Mouse (Mus musculus): Measurements from ENCODE around the gene B3gnt8. TPM values are rescaled to one million over a fixed set of nuclear protein-coding genes. Genes with fewer than 3 reads are reported as not detected.

B3gnt8 gene
- polyA plus RNA-seq, 1 experiment from 2014 or later, result 13.5 TPM

DNA sequence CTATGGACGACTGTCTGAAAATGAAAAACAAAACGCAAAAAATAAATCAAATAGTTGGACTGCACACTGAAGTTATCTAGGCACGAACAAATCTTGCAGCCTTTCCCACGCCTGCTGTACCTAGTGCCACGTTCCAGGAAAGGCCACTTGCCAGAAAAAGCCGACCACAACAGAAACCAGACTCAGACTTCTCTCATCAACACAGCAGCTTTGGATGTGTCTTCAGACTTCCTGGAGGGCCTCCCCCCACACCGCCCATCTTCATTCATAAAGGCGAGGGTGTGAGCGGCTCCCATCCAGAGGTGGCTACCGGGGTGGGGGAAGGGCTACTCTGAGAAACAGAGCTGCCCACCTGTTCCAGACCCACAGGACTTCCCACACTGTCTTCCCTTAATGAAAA, 17.7 kb downstream of the B3gnt8 start:
- Histone ChIP-seq H3K4me3 (replicated peaks) (no peak overlapping the region), H3K27ac (replicated peaks) (no peak overlapping the region), H3K4me1 (0 out of 2 replicates have a peak, but pooled peaks cover under 1% of the 10 kb centered on the region), H3K4me2 (replicated peaks) (no peak overlapping the region), H3K9me3 (replicated peaks) (no peaks in the 10 kb centered on the region), H3K36me3 (peaks cover 9% of the 10 kb centered on the region; the same call in 1 of the 2 replicates), H3K9ac (no peak overlapping the region), H3K27me3 (no peaks in the 10 kb centered on the region)
- no peak for ATAC-seq (ENCODE audit: insufficient number of reproducible peaks, low FRiP score, low TSS enrichment, low read depth)
- 72% methylated on average over 10 of the region's 10 CpGs for WGBS

DNA sequence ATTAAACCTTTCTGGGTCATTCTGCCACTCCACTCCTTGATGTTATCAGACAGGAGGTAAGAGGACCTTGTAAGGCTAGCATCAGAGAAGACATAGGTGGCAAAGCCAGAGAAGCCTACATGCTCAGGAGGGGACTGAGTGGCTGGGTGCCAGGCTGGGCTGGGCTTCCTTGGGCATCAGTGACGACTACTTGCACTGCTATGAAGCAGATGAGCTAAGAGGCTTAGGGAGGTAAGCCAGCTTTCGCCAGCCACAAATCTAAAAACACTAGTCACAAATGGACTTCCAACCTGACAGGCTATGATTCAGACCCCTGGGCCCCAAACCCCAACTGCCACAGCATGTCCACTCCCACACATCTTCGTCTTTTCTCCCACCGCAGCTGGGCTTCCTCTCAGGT, 18.2 kb downstream of the B3gnt8 start:
- no peak for ATAC-seq (ENCODE audit: insufficient number of reproducible peaks, low FRiP score, low TSS enrichment, low read depth)
- Histone ChIP-seq H3K4me2 (replicated peaks) (no peak overlapping the region), H3K36me3 (0 out of 2 replicates have a peak, but pooled peaks cover 5% of the 10 kb centered on the region), H3K27ac (replicated peaks) (no peak overlapping the region), H3K9me3 (replicated peaks) (no peaks in the 10 kb centered on the region), H3K4me3 (replicated peaks) (no peak overlapping the region), H3K9ac (no peak overlapping the region), H3K4me1 (0 out of 2 replicates have a peak, but pooled peaks cover 6% of the 10 kb centered on the region), H3K27me3 (no peaks in the 10 kb centered on the region)
- 70% methylated on average over 4 of the region's 4 CpGs for WGBS

DNA sequence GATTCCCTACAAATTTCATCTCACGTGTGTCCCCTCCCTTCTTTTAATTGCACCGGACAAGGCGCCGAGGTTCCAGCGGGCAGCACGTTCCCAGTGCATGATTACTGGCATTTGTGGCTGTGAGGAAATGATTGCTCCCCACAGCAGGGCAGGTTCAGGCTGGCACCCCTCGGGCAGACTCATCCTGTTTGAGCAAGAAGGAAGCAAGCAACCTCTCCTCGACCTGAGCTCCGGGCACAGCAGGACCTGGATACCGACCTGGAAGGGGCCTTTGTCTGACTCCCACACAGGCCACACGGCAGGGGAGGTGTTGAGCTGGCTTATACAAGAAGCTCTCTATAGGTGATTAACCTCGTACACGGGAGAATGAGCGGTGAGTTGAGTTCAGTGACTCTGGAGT, 18.6 kb downstream of the B3gnt8 start:
- Histone ChIP-seq H3K27ac (replicated peaks) (no peak overlapping the region), H3K9me3 (replicated peaks) (no peaks in the 10 kb centered on the region), H3K4me1 (0 out of 2 replicates have a peak, but pooled peaks cover 6% of the 10 kb centered on the region), H3K4me2 (replicated peaks) (no peak overlapping the region), H3K4me3 (replicated peaks) (no peak overlapping the region), H3K9ac (no peak overlapping the region), H3K27me3 (no peaks in the 10 kb centered on the region), H3K36me3 (0 out of 2 replicates have a peak, but pooled peaks cover 6% of the 10 kb centered on the region)
- 46% methylated on average over 14 of the region's 14 CpGs for WGBS
- no peak for ATAC-seq (ENCODE audit: insufficient number of reproducible peaks, low FRiP score, low TSS enrichment, low read depth)

DNA sequence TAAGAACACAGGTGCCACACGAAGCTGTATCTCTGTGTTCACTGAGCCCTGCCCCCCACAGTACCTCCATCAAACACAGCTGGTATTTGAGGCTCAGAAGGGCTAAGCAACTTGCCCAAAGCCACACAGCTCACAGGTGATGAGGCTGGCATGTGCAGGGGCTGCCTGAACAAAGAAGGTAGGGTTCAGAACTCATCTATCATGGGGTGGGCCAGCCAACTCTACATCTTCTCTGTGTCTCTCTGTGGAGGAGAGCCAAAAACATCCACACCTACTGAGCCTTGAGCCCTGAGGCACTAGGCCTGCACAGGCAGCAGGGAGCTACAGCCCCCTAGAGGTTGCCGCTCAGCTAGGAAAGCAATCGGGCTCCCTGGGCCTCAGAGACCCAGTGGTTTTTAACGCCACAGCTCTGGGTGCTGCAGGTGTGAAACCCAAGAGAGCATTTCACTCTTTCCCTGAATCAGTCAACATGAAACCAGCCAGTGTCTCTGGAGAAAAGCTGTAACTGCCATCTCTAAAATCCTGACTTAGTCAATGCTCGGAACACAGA, 21.2 kb downstream of the B3gnt8 start:
- H3K4me3 ChIP-seq (replicated peaks), result no peak overlapping the region
- H3K4me1 ChIP-seq, result 0 out of 2 replicates have a peak, but pooled peaks cover 6% of the 10 kb centered on the region
- no peak overlapping the region for H3K4me2 ChIP-seq (replicated peaks)
- no peaks in the 10 kb centered on the region for H3K27me3 ChIP-seq
- H3K27ac ChIP-seq (replicated peaks), result no peak overlapping the region
- no peaks in the 10 kb centered on the region for H3K9me3 ChIP-seq (replicated peaks)
- WGBS, result 41% methylated on average over 5 of the region's 5 CpGs
- H3K36me3 ChIP-seq, result 0 out of 2 replicates have a peak, but pooled peaks cover 2% of the 10 kb centered on the region
- ATAC-seq (ENCODE audit: insufficient number of reproducible peaks, low FRiP score, low TSS enrichment, low read depth), result no peak
- H3K9ac ChIP-seq, result no peak overlapping the region

DNA sequence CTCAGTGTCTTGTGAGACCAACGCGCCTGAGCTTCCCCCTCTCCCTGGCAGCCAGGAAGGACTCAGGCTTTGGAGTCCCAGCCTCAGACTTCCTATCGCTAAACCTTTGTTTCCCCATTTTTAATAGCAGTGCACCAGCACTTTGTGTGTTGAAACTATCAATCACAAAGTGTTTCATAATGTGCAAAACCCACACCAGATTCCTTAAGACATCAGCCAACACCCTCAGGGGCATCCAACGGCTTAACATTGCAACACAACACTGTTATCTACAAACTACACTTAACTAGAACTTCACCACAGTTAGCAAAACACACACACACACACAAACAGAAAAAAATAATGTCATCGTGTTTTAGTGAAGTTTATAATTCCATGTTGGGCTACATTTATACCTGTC, 23.4 kb downstream of the B3gnt8 start:
- no peak overlapping the region for H3K4me2 ChIP-seq (replicated peaks)
- no peak for ATAC-seq (ENCODE audit: insufficient number of reproducible peaks, low FRiP score, low TSS enrichment, low read depth)
- no peaks in the 10 kb centered on the region for H3K9me3 ChIP-seq (replicated peaks)
- no peak overlapping the region for H3K9ac ChIP-seq
- no peak overlapping the region for H3K4me3 ChIP-seq (replicated peaks)
- 0 out of 2 replicates have a peak, but pooled peaks cover 2% of the 10 kb centered on the region for H3K36me3 ChIP-seq
- H3K4me1 ChIP-seq, result 0 out of 2 replicates have a peak, but pooled peaks cover 6% of the 10 kb centered on the region
- H3K27me3 ChIP-seq, result no peaks in the 10 kb centered on the region
- WGBS, result 53% methylated on average over 5 of the region's 5 CpGs
- no peak overlapping the region for H3K27ac ChIP-seq (replicated peaks)

DNA sequence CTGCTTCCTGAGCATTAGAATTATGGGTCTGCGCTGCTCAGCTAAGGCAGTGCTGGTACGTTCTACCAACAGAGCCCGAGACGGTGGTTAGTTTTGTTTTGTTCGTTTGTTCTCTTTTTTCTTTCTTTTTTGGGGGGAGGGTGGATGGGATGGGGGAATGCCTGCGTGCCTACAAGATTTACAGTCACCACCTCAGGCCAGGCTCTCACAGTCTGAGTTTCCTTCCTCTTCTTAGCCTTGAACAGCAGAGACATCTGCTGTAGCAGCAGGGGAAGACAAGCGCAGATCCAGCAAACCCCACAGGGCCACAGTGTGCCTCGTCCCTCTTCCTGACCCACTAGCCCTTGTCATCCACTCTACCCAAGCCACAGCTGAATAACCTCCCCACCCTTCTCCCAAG, 24.8 kb downstream of the B3gnt8 start:
- Histone ChIP-seq H3K4me1 (0 out of 2 replicates have a peak, but pooled peaks cover 6% of the 10 kb centered on the region), H3K4me3 (replicated peaks) (no peak overlapping the region), H3K27ac (replicated peaks) (no peak overlapping the region), H3K36me3 (0 out of 2 replicates have a peak, but pooled peaks cover 2% of the 10 kb centered on the region), H3K4me2 (replicated peaks) (no peak overlapping the region), H3K9ac (no peak overlapping the region), H3K27me3 (no peaks in the 10 kb centered on the region), H3K9me3 (replicated peaks) (no peaks in the 10 kb centered on the region)
- 84% methylated on average over 8 of the region's 8 CpGs for WGBS
- no peak for ATAC-seq (ENCODE audit: insufficient number of reproducible peaks, low FRiP score, low TSS enrichment, low read depth)

DNA sequence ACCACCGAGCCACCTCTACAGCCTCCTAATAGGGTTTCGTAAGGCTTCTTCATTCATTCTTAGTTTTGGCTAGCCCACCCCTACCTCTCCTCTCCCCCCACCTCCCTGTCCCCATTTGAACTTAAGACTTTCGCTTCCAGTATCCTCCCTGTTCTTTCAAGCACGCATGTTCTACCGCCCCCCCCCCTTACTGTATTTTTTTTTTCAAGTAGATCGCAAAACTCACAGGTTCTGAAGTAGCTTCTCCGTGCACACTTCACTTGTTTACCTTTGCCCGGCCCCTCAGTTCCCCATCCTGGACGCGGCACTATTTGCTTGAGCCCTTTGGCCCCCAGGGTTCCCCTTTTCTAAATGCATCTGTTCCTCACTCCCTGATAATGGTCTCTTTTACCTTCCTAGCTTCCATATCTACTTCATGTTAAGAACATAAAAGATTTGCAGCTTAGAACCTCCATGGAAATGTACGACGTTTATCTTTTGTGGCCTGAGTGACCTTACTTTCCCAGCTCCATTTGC, 25.8 kb downstream of the B3gnt8 start:
- no peak for ATAC-seq (ENCODE audit: insufficient number of reproducible peaks, low FRiP score, low TSS enrichment, low read depth)
- H3K36me3 ChIP-seq, result 0 out of 2 replicates have a peak, but pooled peaks cover 2% of the 10 kb centered on the region
- no peaks in the 10 kb centered on the region for H3K27me3 ChIP-seq
- WGBS, result 87% methylated on average over 12 of the region's 12 CpGs
- peaks cover 15% of the 10 kb centered on the region; the same call in 1 of the 2 replicates for H3K4me1 ChIP-seq
- no peak overlapping the region for H3K27ac ChIP-seq (replicated peaks)
- no peaks in the 10 kb centered on the region for H3K9me3 ChIP-seq (replicated peaks)
- no peak overlapping the region for H3K4me2 ChIP-seq (replicated peaks)
- H3K9ac ChIP-seq, result no peak overlapping the region
- no peak overlapping the region for H3K4me3 ChIP-seq (replicated peaks)

DNA sequence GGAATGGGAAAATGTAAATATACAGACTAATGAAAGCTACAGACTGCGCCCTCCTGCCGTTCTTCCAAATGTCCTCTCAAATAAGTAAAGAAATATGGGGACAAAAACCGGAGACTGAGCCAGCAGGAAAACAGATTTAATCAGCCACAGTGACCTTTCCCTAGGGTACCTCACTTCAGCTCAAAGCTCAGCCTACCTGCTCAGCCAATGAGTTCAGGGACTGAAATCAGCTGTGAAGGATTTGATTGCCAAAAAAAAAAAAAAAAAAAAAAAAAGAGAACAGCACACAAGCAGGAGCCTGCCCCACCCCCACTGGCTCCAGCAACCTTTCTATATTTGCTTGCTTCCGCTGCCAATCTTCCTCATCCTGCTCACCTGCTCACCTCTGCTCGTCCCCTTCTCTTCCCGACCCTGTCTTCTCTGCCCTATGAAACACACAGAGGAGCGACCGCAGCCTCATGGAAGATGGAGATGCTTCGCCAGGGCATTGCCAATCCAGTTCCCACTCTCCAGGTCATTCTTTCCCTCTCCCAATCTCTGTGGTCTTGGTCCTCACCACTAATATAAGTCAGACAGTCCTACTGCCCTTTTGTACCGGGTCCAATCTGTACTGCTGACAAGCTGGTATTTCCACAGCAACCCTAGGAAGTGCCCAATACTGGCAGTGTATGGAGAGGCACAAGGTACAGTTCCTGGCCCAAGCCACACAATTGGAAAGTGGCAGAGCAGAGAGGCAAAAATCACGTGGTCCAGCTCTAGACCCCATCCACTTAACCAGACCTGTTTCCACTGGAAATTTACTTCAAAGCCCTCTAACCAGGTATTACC, 29.4 kb downstream of the B3gnt8 start:
- ATAC-seq (ENCODE audit: insufficient number of reproducible peaks, low FRiP score, low TSS enrichment, low read depth), result no peak
- Histone ChIP-seq H3K27ac (replicated peaks) (no peak overlapping the region), H3K4me2 (replicated peaks) (no peak overlapping the region), H3K27me3 (no peaks in the 10 kb centered on the region), H3K4me3 (replicated peaks) (no peak overlapping the region), H3K36me3 (no peaks in the 10 kb centered on the region), H3K9me3 (replicated peaks) (no peaks in the 10 kb centered on the region), H3K4me1 (peaks cover 31% of the 10 kb centered on the region), H3K9ac (no peak overlapping the region)
- WGBS, result 76% methylated on average over 11 of the region's 11 CpGs

DNA sequence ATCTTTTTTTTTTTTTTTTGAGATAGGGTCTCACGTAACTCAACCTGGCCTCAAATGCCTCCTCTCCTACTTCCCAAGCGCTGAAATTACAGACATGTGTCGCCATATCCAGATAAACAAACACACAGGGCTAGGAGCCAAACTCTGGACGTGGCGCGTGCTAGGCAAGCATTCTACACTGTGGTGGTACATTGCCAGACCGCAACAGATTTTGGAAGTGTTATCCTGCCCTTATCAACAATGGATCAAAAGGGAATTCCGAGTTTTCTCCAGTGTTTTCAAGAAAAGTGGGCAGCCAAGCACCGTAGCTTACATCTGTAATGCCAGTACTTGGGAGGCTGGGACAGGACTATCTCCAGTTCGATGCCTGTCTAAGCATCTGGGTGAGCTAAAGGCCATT, 31.3 kb downstream of the B3gnt8 start:
- peaks cover 4% of the 10 kb centered on the region; the same call in 1 of the 2 replicates for H3K36me3 ChIP-seq
- H3K27me3 ChIP-seq, result no peaks in the 10 kb centered on the region
- no peak for ATAC-seq (ENCODE audit: insufficient number of reproducible peaks, low FRiP score, low TSS enrichment, low read depth)
- peaks cover 31% of the 10 kb centered on the region for H3K4me1 ChIP-seq
- H3K9me3 ChIP-seq (replicated peaks), result no peaks in the 10 kb centered on the region
- H3K27ac ChIP-seq (replicated peaks), result no peak overlapping the region
- H3K4me3 ChIP-seq (replicated peaks), result peak overlapping the region; percentile 72
- H3K4me2 ChIP-seq (replicated peaks), result peak overlapping the region; percentile 77
- H3K9ac ChIP-seq, result peak overlapping the region; percentile 69
- 34% methylated on average over 10 of the region's 10 CpGs for WGBS

DNA sequence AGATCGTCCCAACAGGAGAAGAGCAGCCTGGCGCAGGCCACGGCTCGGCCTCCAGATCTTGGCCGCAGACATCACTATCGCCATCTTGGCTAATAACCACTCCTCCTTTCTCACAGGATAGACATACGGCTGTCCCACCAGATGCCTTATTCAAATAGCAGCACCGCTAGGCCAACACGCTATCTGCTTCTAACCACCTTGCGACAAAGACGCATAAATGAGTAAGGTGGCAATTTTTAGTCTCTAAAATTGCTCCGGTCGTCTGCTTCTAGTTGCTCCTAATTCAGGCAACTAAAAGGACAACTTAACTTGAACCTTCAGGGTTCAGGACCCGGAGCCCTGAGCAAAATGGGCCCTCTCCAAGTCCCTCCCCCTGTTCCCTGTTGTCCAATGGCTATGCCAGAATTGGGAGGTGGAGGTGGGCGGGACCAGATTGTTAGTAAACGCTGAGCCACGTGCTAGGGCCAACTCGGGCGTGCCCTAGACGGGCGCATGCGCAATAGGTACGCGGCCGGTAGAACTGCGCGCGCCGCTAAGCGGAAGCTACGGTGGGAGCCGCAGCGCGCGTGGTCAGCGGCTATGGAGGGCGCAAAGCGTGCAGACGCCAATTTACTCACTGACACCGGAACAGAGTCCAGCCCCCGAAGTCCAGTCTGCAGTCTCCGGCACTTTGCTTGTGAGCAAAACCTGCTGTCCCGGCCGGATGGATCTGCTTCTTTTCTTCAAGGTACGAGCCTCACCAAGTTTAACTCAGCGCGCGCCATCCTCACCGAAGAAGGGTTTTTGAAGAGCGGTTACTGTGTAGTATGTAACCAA, 32.4 kb downstream of the B3gnt8 start, which contains the start of the genes Bckdha and Exosc5:
TSS of gene Bckdha (minus strand) at position 325 of the 816 bp plus-strand sequence.
TSS of gene Exosc5 (plus strand) at position 508 of the 816 bp plus-strand sequence.
- Histone ChIP-seq H3K27me3 (no peaks in the 10 kb centered on the region), H3K36me3 (peaks cover 13% of the 10 kb centered on the region), H3K9ac (peak within 1 kb of the TSS; percentile 69), H3K4me2 (replicated peaks) (peak within 1 kb of the TSS; percentile 77), H3K27ac (replicated peaks) (peak within 1 kb of the TSS; percentile 74), H3K4me3 (replicated peaks) (peak within 1 kb of the TSS; percentile 72), H3K4me1 (peaks cover 31% of the 10 kb centered on the region), H3K9me3 (replicated peaks) (no peaks in the 10 kb centered on the region)
- ATAC-seq (ENCODE audit: insufficient number of reproducible peaks, low FRiP score, low TSS enrichment, low read depth), result peak; percentile 98
- under 1% methylated on average over 50 of the region's 50 CpGs for WGBS
